ENCODE assay signal across 16 mouse cellular contexts in genomic region chr5:35926511-35926910, GRCm38 (mm10). TPM values are rescaled to one million over a fixed set of nuclear protein-coding genes. Genes with fewer than 3 reads are reported as not detected.
DNase-seq lines count a peak whose midpoint lies in the region; ATAC-seq lines count a peak whose summit lies in the region.
"Had no signal": no experiment of that assay in that cellular context is flagged by ENCODE, and none has a peak within 500 bp of the region (broad histone marks: within the 10 kb centered on the region; RNA-seq: fewer than 3 reads in every experiment).

No protein-coding gene starts in this region.

- H3K4me3 ChIP-seq in heart, embryonic 11.5 days (ENCODE audit: low read depth, low read length) = no peak overlapping the region
- H3K4me3 ChIP-seq in neural tube, embryonic 11.5 days (ENCODE audit: low read depth, low read length) = no peak overlapping the region
- H3K4me3 ChIP-seq in hindbrain, embryonic 14.5 days (replicated peaks; ENCODE audit: low read length) = no peak overlapping the region
- H3K4me3 ChIP-seq: embryonic facial prominence, embryonic 15.5 days; myocyte had no signal

- intact Hi-C loops in heart, postnatal 10 days (cut with DNase I) = no loop called here

- no peak overlapping the region for H3K4me2 ChIP-seq in heart, embryonic 11.5 days
- H3K4me2 ChIP-seq in neural tube, embryonic 11.5 days (ENCODE audit: low read depth) = no peak overlapping the region
- no peak overlapping the region for H3K4me2 ChIP-seq in hindbrain, embryonic 14.5 days (replicated peaks)
- H3K4me2 ChIP-seq: embryonic facial prominence, embryonic 15.5 days had no signal

- no peaks in the 10 kb centered on the region for H3K36me3 ChIP-seq in heart, embryonic 11.5 days (ENCODE audit: control insufficient read depth, insufficient read depth, low read length)
- H3K36me3 ChIP-seq in neural tube, embryonic 11.5 days (ENCODE audit: control insufficient read depth, insufficient read depth, low read length) = no peaks in the 10 kb centered on the region
- H3K36me3 ChIP-seq in hindbrain, embryonic 14.5 days (replicated peaks; ENCODE audit: control insufficient read depth, insufficient read depth) = no peaks in the 10 kb centered on the region
- H3K36me3 ChIP-seq: embryonic facial prominence, embryonic 15.5 days; G1E had no signal

- no peaks in the 10 kb centered on the region for H3K27me3 ChIP-seq in heart, embryonic 11.5 days (ENCODE audit: control insufficient read depth, insufficient read depth, low read length)
- no peaks in the 10 kb centered on the region for H3K27me3 ChIP-seq in neural tube, embryonic 11.5 days (ENCODE audit: control insufficient read depth, insufficient read depth, low read length)
- no peaks in the 10 kb centered on the region for H3K27me3 ChIP-seq in hindbrain, embryonic 14.5 days (ENCODE audit: control insufficient read depth, insufficient read depth, low read length)
- H3K27me3 ChIP-seq: embryonic facial prominence, embryonic 15.5 days had no signal

- H3K9me3 ChIP-seq in heart, embryonic 11.5 days (replicated peaks; ENCODE audit: control insufficient read depth, low read length) = no peaks in the 10 kb centered on the region
- H3K9me3 ChIP-seq in neural tube, embryonic 11.5 days (ENCODE audit: control insufficient read depth, low read length) = no peaks in the 10 kb centered on the region
- H3K9me3 ChIP-seq in hindbrain, embryonic 14.5 days (ENCODE audit: control insufficient read depth, low read length) = no peaks in the 10 kb centered on the region
- H3K9me3 ChIP-seq: embryonic facial prominence, embryonic 15.5 days; G1E had no signal

- no peak for ATAC-seq in heart, embryonic 11.5 days (replicated peaks; ENCODE audit: insufficient number of reproducible peaks, low FRiP score, low TSS enrichment)
- ATAC-seq in neural tube, embryonic 11.5 days (ENCODE audit: insufficient read depth, low FRiP score, low TSS enrichment) = no peak
- ATAC-seq in hindbrain, embryonic 14.5 days (ENCODE audit: low FRiP score) = peak; percentile 22; the same call in 1 of the 2 replicates
- ATAC-seq: CD4-positive, CD25-positive, alpha-beta regulatory T cell, adult 4 months; liver, postnatal 0 days had no signal

- WGBS in heart, embryonic 11.5 days (ENCODE audit: insufficient replicate concordance) = 87% methylated on average over 8 of the region's 8 CpGs
- 81% methylated on average over 8 of the region's 8 CpGs for WGBS in neural tube, embryonic 11.5 days
- WGBS in hindbrain, embryonic 14.5 days = 32% methylated on average over 8 of the region's 8 CpGs

- H3K9ac ChIP-seq in heart, embryonic 11.5 days (ENCODE audit: low read depth, low read length) = peak overlapping the region; percentile 17; the same call in 1 of the 2 replicates
- H3K9ac ChIP-seq in neural tube, embryonic 11.5 days (ENCODE audit: low read length) = 0 out of 2 replicates have a peak overlapping the region, but pooled peaks have one; percentile 18
- H3K9ac ChIP-seq in hindbrain, embryonic 14.5 days = peak overlapping the region; percentile 12; the same call in 1 of the 2 replicates
- H3K9ac ChIP-seq: embryonic facial prominence, embryonic 15.5 days; liver, postnatal 0 days had no signal

- H3K4me1 ChIP-seq in heart, embryonic 11.5 days (ENCODE audit: control insufficient read depth, insufficient read depth, low read length) = peaks cover 64% of the 10 kb centered on the region
- peaks cover 40% of the 10 kb centered on the region for H3K4me1 ChIP-seq in neural tube, embryonic 11.5 days (ENCODE audit: control insufficient read depth, insufficient read depth, low read length)
- peaks cover 59% of the 10 kb centered on the region for H3K4me1 ChIP-seq in hindbrain, embryonic 14.5 days (replicated peaks; ENCODE audit: control insufficient read depth, insufficient read depth, low read length)

- DNase-seq in heart, postnatal 10 days = no peak
- DNase-seq in neural tube, embryonic 11.5 days (ENCODE audit: low spot score) = no peak
- DNase-seq in neural tube, embryonic 10.5 days (ENCODE audit: extremely low spot score, low spot score) = no peak
- DNase-seq in hindbrain, embryonic 14.5 days (ENCODE audit: low spot score) = no peak
- no peak for DNase-seq in thymus, postnatal 4 days
- DNase-seq in B cell, adult 2 months = no peak
- DNase-seq: kidney, adult 8-10 months; kidney, postnatal 36 days; layer of hippocampus, adult 9-11 months; liver; liver, postnatal 0 days had no signal

- H3K27ac ChIP-seq in heart, embryonic 11.5 days (ENCODE audit: low read depth, low read length) = no peak overlapping the region
- H3K27ac ChIP-seq in neural tube, embryonic 11.5 days (ENCODE audit: low read depth, low read length) = no peak overlapping the region
- peak overlapping the region; percentile 50; the same call in 1 of the 2 replicates for H3K27ac ChIP-seq in hindbrain, embryonic 14.5 days
- H3K27ac ChIP-seq: embryonic facial prominence, embryonic 15.5 days had no signal

RNA-seq across cellular contexts. Expression of gene Afap1, which starts 33.4 kb away (rescaled TPM):
- 19.9 and 24.8 TPM in 2 replicates for polyA plus RNA-seq in heart, embryonic 11.5 days (2014; fragmentation: Nextera tagmentation; extraction: Ambion mirVana)
- 10 to 100 TPM; 37.9 to 42.9 TPM for total RNA-seq in heart, postnatal 10 days (2021)
- 57.8 and 61.8 TPM in 2 replicates for polyA plus RNA-seq in neural tube, embryonic 11.5 days (2014; fragmentation: Nextera tagmentation; extraction: Ambion mirVana)
- polyA plus RNA-seq in hindbrain, embryonic 14.5 days (2014; fragmentation: Nextera tagmentation; extraction: Ambion mirVana) = 70.8 and 72.3 TPM in 2 replicates
- polyA plus RNA-seq: G1E had no signal
